Mouse (Mus musculus): ENCODE measurements around the gene Rev3l.

Gene Rev3l

DNA sequence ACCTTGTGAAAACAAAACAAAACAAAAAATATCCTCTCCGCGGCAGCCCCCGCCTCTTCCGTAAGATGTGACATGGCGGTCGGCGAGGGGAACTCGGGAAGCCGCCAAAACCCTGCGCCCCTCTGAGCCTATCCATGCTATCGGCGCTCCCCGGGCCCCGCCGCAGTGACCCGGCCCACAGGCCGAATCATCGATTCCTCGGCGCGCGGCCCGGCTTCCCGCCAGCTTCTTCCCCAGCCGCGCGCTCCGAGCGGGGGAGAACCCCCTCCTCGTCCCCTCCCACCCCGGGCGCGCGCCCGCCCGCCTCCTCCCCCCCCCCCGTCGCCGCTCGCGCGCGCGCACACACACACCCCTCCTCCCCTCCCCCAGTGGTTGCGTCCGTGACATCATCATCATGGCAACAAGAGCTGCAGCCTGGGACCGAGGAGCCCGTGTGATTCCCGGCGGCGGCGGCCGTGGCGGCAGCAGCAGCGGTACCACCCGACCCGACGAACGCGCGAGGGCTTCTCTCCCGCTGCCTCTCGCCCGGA lies at the start of gene Rev3l:
Gene Rev3l (plus strand): TSS at position 383 of the 530 bp plus-strand sequence.
- in situ Hi-C loops (cut with MboI; ENCODE audit: low sequenced_read_pairs), result no loop called here

DNA sequence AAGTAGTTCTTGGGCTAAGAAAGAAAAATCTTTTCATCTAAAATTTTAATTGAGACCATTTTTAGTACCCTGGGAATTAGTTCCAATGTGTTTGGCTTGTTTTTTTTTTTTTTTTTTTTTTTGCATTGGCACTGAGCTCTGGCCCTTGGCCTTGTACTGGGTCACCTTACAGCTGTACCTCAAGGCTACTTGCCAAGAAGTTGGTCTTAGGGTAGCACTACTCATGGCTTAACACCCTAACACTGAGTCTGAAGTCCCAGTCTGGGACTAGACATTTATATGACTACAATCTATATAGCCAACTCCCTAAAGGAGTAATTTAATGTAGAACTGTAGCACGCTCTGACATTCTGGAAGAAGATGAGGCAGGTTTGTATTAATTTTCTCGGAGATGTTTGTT lies 49.4 kb upstream of the Rev3l start:
- in situ Hi-C loops (cut with MboI; ENCODE audit: low sequenced_read_pairs), result no loop called here

GRCm38 (mm10) chr10:39683481-39683880 lies 48.4 kb upstream of the Rev3l start:
- in situ Hi-C loops (cut with MboI; ENCODE audit: low sequenced_read_pairs), result no loop called here

GRCm38 (mm10) chr10:39686811-39687210 lies 45.1 kb upstream of the Rev3l start:
- in situ Hi-C loops (cut with MboI; ENCODE audit: low sequenced_read_pairs), result no loop called here

- in situ Hi-C loops (cut with MboI; ENCODE audit: low sequenced_read_pairs), result no loop called here
Observed at GRCm38 (mm10) chr10:39687851-39688250, 44.1 kb upstream of the Rev3l start.

DNA sequence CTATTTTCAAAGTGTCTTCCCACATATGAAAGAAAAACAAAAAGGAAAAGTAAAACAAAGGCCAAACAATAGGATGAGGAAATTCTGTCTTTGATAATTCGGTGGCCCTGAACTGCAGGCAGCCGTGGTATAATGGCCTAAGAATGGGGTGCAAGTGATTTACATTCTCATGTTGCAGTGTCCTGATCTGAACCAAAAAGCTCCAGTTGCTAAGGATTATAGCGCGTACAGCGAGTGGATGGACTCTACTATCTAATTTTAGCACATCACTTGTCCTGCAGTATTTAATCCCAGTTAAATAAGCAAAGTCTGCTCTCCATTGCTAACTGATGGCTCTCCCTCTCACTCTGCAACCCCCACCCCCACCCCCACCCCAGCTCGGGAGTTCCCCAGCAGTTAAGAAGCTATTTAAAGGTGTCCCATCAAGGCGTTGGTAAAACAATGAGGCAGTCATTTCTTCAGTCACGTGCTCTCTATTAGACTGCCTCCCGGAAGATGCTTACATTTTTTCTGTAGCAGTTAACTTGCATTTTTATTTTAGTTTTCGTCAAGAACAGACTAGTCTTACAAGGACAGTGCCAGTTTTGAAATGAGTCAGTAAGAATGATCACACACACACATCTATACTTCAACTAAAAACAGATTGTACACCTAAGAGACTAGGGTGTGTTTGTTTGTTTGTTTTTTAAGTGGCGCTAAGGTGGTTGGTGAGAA lies 40.4 kb upstream of the Rev3l start:
- in situ Hi-C loops (cut with MboI; ENCODE audit: low sequenced_read_pairs), result no loop called here

DNA sequence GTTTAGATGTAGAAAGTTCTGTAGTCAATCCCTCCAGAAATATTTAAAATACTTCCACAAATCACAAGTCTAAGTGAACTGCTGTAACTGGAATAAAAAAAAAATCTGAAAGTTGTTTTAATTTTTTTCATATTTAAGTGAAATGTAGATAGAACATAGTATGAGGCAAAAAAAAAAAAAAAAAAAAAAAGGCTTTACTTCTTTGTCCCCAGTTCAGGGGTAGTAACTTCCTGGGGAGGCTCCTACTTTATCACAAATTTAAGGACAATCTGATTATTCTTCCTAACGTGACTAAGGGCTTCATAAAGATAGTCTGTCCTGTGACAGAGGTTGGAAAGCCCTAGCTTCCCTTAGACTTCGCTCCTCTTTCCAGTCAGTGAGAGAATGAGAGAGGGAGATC lies 39.8 kb upstream of the Rev3l start:
- in situ Hi-C loops (cut with MboI; ENCODE audit: low sequenced_read_pairs), result no loop called here

GRCm38 (mm10) chr10:39707717-39708510 lies 24.0 kb upstream of the Rev3l start:
- in situ Hi-C loops (cut with MboI; ENCODE audit: low sequenced_read_pairs), result no loop called here

DNA sequence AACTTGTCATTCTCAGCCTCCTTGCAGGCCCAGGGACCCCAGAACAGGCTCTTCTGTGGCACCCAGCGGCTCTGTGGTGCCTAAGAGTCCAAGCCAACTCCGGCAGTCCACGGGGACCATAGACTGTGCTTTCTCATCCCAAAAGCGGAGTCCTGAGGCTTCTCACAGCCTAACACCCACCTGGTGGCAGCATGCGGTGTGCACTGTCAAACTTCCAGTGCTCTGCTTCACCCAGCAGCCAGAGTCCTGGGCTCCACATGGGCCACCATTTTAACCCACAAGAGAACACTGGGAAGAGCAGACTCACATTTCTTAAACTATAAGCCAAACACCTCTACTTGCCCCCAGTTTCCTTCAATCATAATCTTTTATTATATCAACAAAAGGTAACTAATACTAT lies 15.0 kb upstream of the Rev3l start:
- in situ Hi-C loops (cut with MboI; ENCODE audit: low sequenced_read_pairs), result no loop called here

- in situ Hi-C loops (cut with MboI; ENCODE audit: low sequenced_read_pairs), result no loop called here
Observed at GRCm38 (mm10) chr10:39730976-39731735, 762 bp upstream of the Rev3l start.

GRCm38 (mm10) chr10:39732266-39733100 lies 565 bp downstream of the Rev3l start:
- in situ Hi-C loops (cut with MboI; ENCODE audit: low sequenced_read_pairs), result no loop called here

DNA sequence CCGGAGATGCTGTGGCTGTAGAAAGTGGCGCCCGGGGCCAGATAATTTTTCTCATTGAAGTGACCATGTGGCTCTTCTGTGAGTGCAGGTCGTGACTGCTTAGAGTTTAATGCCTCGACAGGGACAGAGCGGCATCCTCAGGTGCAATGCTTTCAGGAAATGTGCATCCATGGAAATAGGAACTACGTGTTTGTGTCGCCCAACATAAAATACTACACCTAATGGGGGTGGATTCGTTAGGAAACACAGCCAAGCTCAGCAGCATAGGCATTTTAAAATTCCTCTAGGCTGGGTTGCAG lies 1.1 kb downstream of the Rev3l start:
- in situ Hi-C loops (cut with MboI; ENCODE audit: low sequenced_read_pairs), result no loop called here

- in situ Hi-C loops (cut with MboI; ENCODE audit: low sequenced_read_pairs), result no loop called here
Observed at GRCm38 (mm10) chr10:39733421-39733930, 1.6 kb downstream of the Rev3l start.

GRCm38 (mm10) chr10:39736187-39736586 lies 4.3 kb downstream of the Rev3l start:
- in situ Hi-C loops (cut with MboI; ENCODE audit: low sequenced_read_pairs), result no loop called here

- in situ Hi-C loops (cut with MboI; ENCODE audit: low sequenced_read_pairs), result no loop called here
Observed at GRCm38 (mm10) chr10:39742057-39742456, 10.1 kb downstream of the Rev3l start.

- in situ Hi-C loops (cut with MboI; ENCODE audit: low sequenced_read_pairs), result no loop called here
Observed at GRCm38 (mm10) chr10:39764752-39765151, 32.8 kb downstream of the Rev3l start.

DNA sequence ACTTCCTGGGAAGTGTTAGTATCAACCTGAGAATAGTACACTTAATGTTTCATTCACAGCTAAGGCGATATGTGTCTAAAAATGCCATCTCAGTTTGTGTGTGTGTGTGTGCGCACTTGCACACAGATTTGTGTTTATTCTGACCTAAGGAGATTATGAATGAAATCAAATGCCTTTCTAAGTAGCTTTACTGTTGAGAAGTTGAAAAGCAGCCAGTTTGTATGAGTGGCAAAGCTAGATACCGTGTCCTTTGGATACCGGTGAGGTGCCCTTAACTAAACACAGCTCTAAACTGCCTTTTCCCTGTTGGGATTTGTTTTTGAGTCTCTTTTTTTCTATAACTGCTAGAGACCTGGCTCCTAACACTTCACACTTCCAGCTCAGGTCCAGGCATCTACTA lies 34.8 kb downstream of the Rev3l start:
- in situ Hi-C loops (cut with MboI; ENCODE audit: low sequenced_read_pairs), result no loop called here

- in situ Hi-C loops (cut with MboI; ENCODE audit: low sequenced_read_pairs), result no loop called here
Observed at GRCm38 (mm10) chr10:39772259-39772658, 40.3 kb downstream of the Rev3l start.

GRCm38 (mm10) chr10:39773940-39774726 lies 42.2 kb downstream of the Rev3l start:
- in situ Hi-C loops (cut with MboI; ENCODE audit: low sequenced_read_pairs), result no loop called here

DNA sequence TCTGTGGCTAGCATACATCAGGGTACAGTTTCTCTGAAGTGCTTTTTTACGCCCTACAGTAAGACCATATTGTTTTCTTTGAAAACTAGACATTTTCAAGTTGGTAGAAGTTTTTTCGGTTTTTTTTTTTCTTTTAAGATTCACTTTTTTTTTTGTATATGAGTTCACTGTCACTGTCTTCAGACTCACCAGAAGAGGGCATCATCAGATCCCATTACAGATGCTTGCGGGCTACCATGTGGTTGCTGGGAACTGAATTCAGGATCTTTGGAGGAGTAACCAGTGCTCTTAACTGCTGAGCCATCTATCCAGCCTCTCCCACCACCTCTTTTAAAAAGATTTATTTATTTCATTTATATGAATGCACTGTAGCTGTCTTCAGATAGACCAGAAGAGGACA lies 45.0 kb downstream of the Rev3l start:
- in situ Hi-C loops (cut with MboI; ENCODE audit: low sequenced_read_pairs), result no loop called here
